Mouse (Mus musculus) A20 (cell line): ENCODE results near the gene Tspan4.

Experiments used
- DNase-seq: peaks from one replicate; pipeline ENCODE4 v3.0.0-alpha.2; 2011; ENCODE audit warnings: low read depth, low spot score

Gene Tspan4

DNA sequence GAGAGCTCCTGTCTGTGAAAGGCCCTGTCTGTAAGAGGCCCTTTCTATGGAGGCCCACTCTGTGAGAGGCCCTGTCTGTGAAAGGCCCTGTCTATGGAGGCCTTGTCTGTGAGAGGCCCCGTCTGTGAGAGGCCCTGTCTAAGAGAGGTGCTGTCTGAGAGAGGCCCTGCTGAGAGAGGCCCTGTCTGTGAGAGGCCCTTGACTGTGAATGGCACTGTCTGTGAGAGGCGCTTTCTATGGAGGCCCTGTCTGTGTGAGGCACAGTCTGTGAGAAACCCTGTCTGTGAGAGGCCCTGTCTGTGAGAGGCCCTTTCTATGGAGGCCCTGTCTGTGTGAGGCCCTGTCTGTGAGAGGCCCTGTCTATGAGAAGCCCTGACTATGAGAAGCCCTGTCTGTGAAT lies 31.2 kb downstream of the Tspan4 start:
- no peak for DNase-seq

DNA sequence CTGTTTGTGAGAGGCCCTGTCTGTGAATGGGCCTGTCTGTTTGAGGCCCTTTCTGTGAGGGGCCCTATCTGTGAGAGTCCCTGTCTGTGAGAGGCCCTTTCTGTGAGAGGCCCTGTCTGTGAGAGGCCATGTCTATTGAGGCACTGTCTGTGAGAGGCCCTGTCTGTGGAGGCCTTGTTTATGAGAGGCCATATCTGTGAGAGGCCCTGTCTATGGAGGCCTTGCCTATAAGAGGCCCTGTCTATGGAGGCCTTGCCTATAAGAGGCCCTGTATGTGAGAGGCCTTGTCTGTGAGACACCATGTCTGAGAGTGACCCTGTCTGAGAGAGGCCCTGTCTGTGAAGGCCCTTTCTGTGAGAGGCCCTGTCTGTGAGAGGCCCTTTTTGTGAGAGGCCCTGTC lies 33.1 kb downstream of the Tspan4 start:
- DNase-seq = no peak

DNA sequence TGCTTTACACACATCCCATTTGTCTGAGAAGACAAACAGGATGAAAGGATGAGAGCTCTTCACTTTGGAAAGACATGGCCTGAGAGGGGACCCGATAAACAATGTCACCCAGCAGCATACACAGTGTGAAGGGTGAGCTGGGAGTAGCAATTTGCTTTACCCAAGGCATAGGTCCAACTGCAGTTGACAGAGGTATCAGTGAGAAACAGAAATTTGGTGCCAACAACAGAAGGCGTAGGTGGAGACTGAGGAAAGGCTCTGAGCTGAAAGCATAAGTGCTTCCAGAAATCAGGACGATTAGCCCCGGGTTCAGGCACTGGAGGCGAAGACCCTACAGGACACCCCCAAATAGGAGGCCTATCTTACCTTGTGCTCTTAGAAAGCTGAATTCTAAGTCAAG lies 35.2 kb downstream of the Tspan4 start:
- DNase-seq = no peak

DNA sequence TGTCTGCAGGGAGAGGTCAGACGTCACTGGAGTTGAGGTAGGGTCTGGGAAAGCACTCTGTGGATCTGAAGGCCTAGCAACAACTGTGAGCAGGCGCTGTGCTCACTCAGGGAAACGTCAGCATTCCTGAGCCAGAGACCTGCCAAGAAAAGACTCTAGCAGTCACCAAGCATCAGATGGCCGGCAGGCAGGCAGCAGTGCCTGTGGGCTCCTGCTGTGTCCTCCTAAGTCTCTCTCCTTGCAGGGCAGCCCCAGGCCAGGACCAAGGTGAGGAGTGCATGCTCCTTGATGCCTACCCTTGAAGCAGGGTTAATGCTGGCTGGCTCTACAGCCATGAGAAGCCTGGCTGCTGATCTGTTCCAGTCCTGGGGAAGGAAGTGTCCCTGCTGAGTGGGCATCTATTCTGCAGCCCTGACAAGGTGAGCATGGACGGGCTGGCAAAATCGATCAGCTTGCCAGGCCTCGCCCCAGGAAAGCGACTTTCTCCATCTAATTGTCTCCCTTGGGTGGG lies 35.7 kb downstream of the Tspan4 start:
- DNase-seq = no peak

DNA sequence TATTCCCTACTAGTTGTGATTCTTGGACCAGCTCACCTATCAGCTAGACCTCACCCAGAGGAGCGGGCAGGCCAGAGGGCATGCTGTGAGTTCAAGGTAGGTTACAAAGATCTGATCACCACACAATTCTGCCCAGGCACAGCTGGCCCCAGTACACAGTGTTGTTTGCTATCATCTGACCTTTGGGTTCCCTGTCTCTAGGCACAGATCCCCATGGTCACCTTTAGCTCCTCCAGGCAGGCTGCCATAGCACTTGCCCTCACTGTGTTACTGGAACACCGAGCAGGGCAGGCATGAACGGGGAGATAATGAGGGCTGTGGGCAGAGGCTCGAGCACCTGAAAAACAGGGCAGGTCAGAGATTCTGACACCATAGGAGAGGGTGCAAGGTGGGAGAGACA lies 42.6 kb downstream of the Tspan4 start:
- DNase-seq = no peak

DNA sequence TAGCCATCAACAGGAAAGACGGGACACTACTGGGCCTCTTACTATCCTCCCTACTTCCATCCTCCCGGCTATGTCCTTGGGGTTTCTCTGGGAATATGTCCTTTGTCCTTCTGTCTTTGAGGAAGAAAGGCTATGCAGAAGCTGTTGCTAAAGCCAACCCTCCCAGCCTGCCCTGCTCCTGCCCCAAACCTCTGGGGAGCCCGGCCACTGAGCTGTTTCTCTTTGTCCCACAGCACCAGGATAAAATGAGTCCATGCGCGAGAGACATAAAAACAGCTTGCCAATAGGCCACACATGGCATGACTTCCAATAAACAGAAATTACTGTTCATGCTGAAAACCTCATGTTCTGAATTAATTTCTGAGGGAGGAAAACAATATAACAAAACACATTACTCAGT lies 43.3 kb downstream of the Tspan4 start:
- no peak for DNase-seq

DNA sequence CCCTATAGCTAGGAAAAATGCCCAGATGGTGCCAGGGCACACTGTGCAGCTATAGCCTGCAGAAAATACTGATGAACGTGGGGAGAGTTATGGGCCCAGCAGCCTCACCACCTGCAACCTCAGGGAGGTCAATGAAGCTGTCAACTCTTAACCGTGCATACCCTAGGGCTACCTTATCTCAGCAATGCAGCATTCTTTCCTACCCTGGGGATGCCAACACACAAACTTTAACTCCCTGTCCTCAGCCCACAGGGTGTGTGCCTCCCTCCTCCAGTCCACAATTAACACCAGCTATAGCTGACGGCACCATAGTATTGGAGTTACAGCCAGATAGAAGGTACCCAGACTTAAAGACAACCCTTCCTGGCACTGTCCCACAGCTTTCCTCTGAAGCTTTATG lies 43.9 kb downstream of the Tspan4 start:
- DNase-seq = no peak

DNA sequence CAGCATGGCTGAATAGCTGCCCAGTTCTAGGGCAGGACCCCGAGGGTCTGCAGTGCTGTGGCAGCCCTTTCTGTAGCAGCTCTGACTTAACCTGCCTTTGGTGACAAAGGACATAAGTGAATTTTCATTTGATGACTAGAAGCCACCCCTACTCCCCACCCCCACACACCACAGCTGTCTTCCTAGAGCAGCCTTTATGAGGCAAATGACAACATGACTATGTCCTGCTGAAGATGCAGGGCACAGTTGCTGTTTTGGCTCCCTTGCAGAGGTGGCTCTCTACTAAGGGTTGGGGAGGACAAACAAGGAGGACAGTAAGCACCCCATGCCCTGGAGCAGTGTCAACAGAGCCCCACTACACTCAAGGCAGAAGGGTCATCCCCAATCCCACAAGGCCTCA lies 44.8 kb downstream of the Tspan4 start:
- DNase-seq = no peak

DNA sequence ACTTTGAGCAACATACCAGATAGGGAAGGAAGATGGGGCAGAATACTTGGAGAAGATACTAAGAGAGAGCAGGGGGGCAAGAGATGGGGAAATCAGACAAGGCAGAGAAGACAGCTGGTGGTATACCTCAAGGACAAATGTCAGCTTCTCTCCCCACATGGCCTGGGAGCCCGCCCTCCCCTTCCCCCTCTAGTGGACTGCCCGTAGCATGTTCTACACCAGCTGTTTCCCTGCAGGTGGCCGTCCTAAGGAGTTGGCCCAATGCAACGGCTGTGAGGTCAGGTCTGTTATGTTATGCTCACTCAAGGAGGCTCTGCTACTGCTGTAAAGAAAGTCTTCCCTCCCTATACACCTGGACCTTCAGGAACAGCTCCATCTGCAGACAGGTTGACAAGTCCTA lies 48.0 kb downstream of the Tspan4 start:
- no peak for DNase-seq

DNA sequence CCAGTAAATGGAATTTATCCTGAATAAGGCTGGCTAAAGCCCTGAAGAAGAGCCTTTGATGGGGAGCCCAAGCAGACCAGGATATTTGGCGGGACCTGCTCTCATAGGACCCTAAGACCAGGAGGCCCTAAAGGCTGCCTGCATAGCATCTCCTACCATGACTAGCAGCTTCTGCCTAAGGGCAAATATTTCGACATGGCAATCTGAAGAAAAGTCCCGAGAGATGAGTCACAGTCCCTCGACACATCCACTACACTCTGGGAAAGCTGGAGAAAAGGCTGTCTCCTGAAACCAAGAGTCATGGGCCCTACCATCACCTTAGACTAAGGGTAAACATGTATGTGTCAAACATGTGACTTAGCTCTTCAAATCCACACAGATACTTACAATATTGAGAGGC lies 49.2 kb downstream of the Tspan4 start:
- DNase-seq = no peak

DNA sequence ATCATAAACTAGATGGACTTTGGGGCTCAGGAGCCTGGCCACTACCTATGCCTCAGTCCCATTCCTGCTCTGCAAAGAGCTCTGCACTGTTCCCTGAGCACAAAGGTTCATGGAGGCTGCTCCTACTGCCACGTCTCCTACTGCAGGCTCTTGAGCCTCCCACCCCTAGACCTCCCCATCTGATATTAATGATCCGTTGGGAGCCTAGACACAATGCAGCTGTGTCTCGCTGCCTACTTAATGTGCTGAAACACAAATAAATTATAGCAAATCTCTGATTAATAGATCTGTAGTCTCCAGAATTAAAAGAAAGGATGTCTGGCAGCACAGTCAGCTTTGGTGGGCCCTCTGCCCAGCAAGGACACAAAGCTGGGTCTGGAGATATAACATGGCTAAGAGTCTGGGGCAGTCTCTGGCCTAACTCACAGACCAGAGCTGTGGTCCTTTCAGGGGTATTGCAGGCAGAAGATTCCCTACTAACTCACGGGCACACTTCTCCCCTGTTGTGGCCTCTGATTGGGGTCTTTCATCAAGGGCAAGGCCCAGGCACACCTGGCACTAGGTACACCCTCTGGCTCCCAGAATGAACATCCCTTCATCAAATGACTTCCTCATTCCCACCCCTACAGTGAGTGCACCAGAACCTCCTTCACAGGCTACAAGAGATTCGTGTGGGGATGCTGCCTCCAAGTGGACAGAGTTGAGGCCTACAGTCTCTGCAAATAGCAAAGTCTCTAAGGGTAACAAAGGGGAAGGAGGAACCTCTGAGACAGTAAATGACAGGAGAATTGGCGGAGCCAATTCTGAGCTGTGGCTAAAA lies 49.9 kb downstream of the Tspan4 start:
- DNase-seq = peak; percentile 88

DNA sequence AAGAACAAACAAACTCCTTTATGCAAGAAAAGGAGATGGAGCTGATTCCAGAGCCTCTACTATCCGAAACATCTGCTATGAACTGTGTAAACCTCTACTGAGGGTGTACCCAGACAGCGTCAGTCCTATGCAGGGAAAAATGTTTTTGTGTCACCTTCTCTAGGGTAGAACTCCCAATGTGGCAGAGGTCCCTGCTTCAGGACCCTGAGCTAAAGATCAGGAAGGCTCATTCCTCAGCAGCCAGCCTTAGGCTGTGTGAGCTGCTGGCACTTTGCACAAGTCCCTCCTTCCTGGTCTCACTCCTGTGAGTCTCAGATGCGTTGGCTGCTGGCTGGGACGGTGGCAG lies 50.5 kb downstream of the Tspan4 start:
- no peak for DNase-seq

DNA sequence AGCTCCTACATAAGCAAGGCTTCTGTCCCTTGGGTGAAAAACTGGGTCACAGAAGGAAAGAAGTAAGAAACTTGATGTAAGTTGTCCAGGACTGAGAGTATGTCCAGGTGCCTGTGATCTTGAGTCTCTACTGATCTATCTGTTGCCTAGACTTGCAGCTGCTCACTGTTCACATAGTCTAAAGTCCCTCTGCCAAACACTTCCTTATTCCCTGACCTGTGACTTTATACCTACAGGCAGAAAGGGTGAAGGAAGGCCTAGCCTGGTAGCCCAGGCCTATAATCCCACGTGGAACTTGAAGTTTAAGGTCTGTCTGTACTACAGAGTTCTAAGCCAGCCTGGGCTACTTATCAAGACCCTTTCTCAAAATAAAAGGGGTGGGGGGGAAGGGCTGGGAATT lies 60.5 kb downstream of the Tspan4 start:
- DNase-seq = no peak

DNA sequence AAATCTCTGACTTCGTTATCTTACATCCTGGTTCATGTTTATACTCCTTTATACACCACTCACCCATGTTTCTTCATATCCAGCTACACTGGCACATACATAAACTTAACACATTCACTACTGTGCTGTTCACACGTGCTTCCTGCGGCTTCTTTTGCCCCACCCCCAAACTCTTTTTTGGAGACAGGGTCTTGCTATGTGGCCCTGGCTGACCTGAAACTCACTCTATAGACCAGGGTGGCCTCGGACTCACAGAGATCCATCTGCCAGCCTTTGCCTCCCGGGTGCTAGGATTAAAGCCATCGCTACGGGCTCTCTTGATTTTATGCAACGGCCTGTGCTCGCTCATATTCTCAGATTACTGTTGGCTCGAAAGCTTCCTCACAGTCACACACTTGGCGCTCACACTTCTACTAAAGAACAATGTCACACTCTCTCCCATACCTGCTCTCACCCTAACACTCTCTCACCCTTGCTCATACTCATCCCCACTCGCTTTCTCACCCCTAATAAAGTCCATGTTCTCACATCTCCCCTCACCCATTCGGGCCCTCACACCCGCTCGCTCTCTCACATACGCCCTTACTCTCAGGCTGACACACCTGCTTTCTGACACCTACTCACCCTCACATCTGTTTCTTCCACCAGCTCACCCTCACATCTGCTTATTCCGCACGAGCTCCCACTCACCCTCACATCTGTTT lies 64.0 kb downstream of the Tspan4 start:
- DNase-seq = peak; percentile 39

DNA sequence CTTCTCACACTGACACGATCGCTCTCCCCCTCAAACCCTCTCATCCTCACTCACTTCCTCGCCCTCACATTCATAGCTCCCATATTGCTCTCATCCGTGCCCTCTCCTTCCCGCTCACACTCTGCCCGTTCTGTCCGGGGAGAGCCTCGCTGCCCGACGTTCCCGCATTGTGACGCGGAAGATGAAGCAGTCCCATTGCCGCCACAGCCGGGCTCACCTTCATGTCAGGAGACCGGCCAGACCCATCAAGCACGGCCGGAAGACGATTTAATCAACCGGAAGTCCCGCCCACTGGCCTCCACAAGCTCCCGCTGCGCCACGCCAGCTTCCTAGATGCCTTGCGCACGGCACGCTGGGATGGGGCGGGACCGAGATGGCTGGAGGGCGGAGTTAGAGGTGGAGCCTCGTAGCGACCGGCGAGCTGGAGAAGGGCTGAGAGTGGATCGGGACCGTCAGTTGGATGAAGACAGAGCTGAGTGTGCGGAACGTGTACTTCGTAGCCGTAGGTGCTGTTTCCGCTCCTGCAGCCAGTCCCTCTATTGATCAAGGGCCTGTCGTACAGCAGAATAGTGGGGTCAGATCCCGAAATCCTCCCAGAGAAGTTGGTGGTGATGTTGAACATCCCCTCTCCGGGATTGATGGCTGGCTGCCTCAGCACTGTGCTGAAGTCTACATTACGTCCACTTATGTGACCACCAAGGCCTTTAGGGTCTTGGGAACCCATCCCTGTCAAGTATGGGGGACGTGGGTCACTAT lies 64.7 kb downstream of the Tspan4 start, which contains the start of gene Chid1:
Gene Chid1 (minus strand): TSS at position 302 of the 756 bp plus-strand sequence.
- DNase-seq = peak; percentile 98

DNA sequence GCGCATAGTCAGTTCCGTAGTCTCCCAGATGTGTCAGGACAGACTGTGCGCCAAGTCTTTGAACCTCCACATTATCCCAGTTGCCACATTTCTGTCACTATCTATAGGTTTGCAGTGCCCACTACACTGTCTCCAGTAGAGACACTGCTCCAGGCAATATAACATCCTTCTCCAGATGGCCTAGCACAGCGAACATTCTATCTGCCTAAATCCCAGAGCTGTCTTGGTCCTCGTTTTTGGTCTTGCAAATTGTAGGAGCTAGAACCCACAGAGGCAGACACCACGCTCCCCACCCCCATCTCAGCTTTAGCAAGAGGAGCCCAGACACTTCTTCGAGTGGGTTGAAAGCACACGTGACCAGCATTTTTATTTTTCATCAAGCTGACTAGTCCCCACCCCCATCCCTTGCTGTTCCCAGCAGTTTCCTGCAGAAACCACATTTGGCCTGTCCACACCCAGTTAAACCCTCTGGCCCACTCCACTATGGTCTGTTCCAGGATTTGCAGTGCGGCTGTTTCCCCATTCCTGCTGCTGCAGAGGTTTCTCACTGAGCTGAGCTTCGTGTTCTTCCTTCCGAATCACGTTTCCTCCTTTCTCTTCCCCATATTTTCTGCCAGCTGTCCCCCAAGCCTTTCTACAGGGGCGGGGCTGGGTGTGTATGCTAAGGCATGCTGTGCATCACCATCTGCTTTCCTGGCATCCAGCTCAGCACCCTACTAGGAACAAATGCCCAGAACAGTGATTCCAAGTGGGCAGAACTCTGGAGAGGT lies 65.5 kb downstream of the Tspan4 start:
- peak; percentile 70 for DNase-seq

DNA sequence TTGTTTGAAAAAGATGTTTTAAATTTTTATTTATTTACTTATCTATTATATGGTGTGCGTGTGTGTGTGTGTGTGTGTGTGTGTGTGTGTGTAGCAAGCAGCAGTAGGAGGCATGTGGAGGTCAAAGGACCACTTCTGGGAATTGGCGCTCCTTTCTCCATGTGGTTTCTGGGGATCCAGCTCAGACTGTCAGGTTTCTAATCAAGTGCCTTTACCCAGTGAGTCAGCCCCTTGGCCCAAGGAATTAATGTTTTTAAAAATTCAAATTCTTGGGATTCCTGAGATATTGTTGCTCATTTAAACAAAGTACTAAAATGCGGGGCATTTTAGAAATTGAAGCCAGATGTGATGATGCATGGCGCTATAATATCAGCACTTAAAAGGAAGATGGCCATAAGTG lies 66.6 kb downstream of the Tspan4 start:
- DNase-seq = no peak

DNA sequence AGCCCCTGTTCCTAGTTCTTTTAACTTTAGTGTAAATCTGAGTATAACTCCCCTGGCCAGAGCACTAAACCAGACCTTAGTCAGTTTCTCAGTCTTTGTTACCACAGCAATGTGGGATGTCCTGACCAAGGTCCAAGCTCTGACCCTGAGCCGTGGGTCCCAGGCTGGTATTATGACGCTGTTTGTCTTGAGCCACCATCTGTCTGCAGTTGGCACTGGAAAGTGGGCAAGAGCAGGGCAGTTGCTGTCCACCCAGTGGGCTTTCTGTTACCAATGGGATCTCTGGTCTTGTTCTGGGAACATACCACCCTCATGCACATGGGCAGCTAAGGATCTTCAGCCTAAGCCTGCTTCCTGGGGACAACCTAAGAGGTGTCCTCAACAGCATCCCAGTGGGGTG lies 67.5 kb downstream of the Tspan4 start:
- DNase-seq = no peak
